ENCODE assay signal across 14 mouse cellular contexts in the genomic region with DNA sequence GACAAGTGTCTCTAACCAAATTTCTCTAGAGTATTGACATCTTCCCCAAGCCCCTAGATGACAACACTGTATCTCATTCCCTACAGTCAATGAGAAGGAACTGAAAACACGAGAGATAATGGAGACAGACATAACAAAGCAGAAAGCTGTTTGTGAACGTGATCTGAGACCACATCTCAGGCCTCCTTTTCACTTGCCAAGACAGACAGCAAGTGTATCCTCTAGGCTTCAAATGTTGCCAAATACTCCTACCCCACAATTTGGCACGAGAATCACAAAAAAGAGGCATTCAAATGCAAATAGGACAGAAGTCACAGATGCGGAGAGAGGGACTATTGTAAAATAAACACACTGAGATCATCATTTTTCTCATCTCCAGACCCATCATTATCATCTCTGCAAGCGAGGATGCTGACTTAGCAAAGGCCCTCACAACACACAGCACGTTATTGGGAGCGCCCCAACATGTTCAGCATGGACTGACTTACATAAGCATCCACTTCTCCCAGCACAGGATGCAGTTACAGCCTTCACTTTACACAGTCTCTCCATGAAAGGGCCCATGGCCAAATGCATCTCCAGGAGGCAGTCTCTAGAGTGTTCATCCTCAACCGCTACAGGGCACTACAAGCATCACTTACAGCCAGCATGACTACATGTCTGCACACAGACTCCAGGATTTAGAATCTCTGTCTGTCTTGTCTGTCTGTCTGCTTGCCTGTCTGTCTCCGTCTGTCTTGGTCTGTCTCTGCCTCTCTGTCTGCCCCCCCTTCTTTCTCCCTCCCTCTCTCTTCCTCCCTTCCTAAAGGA. TPM values are rescaled to one million over a fixed set of nuclear protein-coding genes. Genes with fewer than 3 reads are reported as not detected.
A peak's percentile ranks its signal among the peaks of the same experiment; 100 is the strongest.
DNase-seq lines count a peak whose midpoint lies in the region; ATAC-seq and TF ChIP-seq lines count a peak whose summit lies in the region.
"Had no signal": no experiment of that assay in that cellular context is flagged by ENCODE, and none has a peak within 500 bp of the region (broad histone marks: within the 10 kb centered on the region; RNA-seq: fewer than 3 reads in every experiment).

No protein-coding gene starts in this region.

- peaks cover 7% of the 10 kb centered on the region; the same call in 1 of the 2 replicates for H3K4me1 ChIP-seq in forebrain, embryonic 15.5 days
- no peaks in the 10 kb centered on the region for H3K4me1 ChIP-seq in forebrain, embryonic 10.5 days
- H3K4me1 ChIP-seq in liver, embryonic 12.5 days = no peaks in the 10 kb centered on the region
- H3K4me1 ChIP-seq: embryonic facial prominence, embryonic 15.5 days had no signal

- no peak overlapping the region for H3K9ac ChIP-seq in forebrain, embryonic 15.5 days (replicated peaks)
- H3K9ac ChIP-seq in liver, embryonic 12.5 days = no peak overlapping the region
- H3K9ac ChIP-seq: embryonic facial prominence, embryonic 15.5 days had no signal

- H3K36me3 ChIP-seq in forebrain, embryonic 15.5 days = no peaks in the 10 kb centered on the region
- H3K36me3 ChIP-seq in forebrain, embryonic 10.5 days (replicated peaks) = no peaks in the 10 kb centered on the region
- no peaks in the 10 kb centered on the region for H3K36me3 ChIP-seq in liver, embryonic 12.5 days
- H3K36me3 ChIP-seq: embryonic facial prominence, embryonic 15.5 days had no signal

- no peak for TF ChIP-seq CTCF in layer of hippocampus, adult 2 months (conservative IDR thresholded peaks at IDR 0.05)

- no peak for DNase-seq in forebrain, embryonic 10.5 days (ENCODE audit: extremely low spot score, low spot score)
- peak; percentile 43 to 58 for DNase-seq in right cerebral cortex, adult 2 months (ENCODE audit: low spot score in 2 of 2)
- DNase-seq in right cerebral cortex, postnatal 4 days = no peak
- DNase-seq in layer of hippocampus, adult 2 months (ENCODE audit: low spot score in 2 of 2) = peak; percentile 53 to 62
- DNase-seq in B cell, adult 2 months = no peak
- DNase-seq in testis, postnatal 10 days (ENCODE audit: low spot score) = no peak
- DNase-seq: gastrocnemius, postnatal 10 days; heart, postnatal 10 days; kidney, adult 2 months; thymus, adult 18-20 months had no signal

- H3K27ac ChIP-seq in forebrain, embryonic 15.5 days (replicated peaks) = peak overlapping the region; percentile 80
- H3K27ac ChIP-seq in forebrain, embryonic 10.5 days = no peak overlapping the region
- H3K27ac ChIP-seq in layer of hippocampus, adult 2 months = peak overlapping the region; percentile 62
- H3K27ac ChIP-seq in liver, embryonic 12.5 days = no peak overlapping the region
- H3K27ac ChIP-seq: embryonic facial prominence, embryonic 15.5 days had no signal

- WGBS in forebrain, embryonic 15.5 days = 38% methylated on average over 9 of the region's 9 CpGs
- WGBS in forebrain, embryonic 10.5 days = 81% methylated on average over 9 of the region's 9 CpGs
- WGBS in liver, embryonic 12.5 days (ENCODE audit: insufficient replicate concordance) = 64% methylated on average over 9 of the region's 9 CpGs

- ATAC-seq in forebrain, embryonic 15.5 days (replicated peaks) = peak; percentile 90
- ATAC-seq in liver, embryonic 12.5 days = no peak

- H3K9me3 ChIP-seq in forebrain, embryonic 15.5 days = no peaks in the 10 kb centered on the region
- H3K9me3 ChIP-seq in forebrain, embryonic 10.5 days = no peaks in the 10 kb centered on the region
- H3K9me3 ChIP-seq in liver, embryonic 12.5 days (replicated peaks) = no peaks in the 10 kb centered on the region
- H3K9me3 ChIP-seq: embryonic facial prominence, embryonic 15.5 days; megakaryocyte, embryonic 14.5 days had no signal

- no peak overlapping the region for H3K4me3 ChIP-seq in forebrain, embryonic 15.5 days
- no peak overlapping the region for H3K4me3 ChIP-seq in forebrain, embryonic 10.5 days
- H3K4me3 ChIP-seq in layer of hippocampus, adult 2 months = no peak overlapping the region
- no peak overlapping the region for H3K4me3 ChIP-seq in liver, embryonic 12.5 days
- H3K4me3 ChIP-seq: embryonic facial prominence, embryonic 15.5 days; megakaryocyte, embryonic 14.5 days had no signal

- no peak overlapping the region for H3K4me2 ChIP-seq in forebrain, embryonic 15.5 days (replicated peaks)
- no peak overlapping the region for H3K4me2 ChIP-seq in liver, embryonic 12.5 days
- H3K4me2 ChIP-seq: embryonic facial prominence, embryonic 15.5 days had no signal

- no peaks in the 10 kb centered on the region for H3K27me3 ChIP-seq in forebrain, embryonic 15.5 days
- no peaks in the 10 kb centered on the region for H3K27me3 ChIP-seq in forebrain, embryonic 10.5 days (ENCODE audit: poor library complexity, severe bottlenecking)
- H3K27me3 ChIP-seq in liver, embryonic 12.5 days (replicated peaks) = no peaks in the 10 kb centered on the region
- H3K27me3 ChIP-seq: embryonic facial prominence, embryonic 15.5 days; megakaryocyte, embryonic 14.5 days had no signal

RNA-seq across cellular contexts. Expression of gene Pde4dip, which starts 33.7 kb away (rescaled TPM):
- 67.6 and 73.1 TPM in 2 replicates for polyA plus RNA-seq in forebrain, embryonic 15.5 days (2015; fragmentation: Nextera tagmentation; extraction: Ambion mirVana)
- polyA plus RNA-seq in forebrain, embryonic 10.5 days (2016; fragmentation: Nextera tagmentation; extraction: Ambion mirVana) = 18.5 and 18.7 TPM in 2 replicates
- 100 to 1,000 TPM; 232 to 246 TPM for total RNA-seq in layer of hippocampus, adult 2 months (2021)
- 8.9 and 9.9 TPM in 2 replicates for polyA plus RNA-seq in liver, embryonic 12.5 days (2016; fragmentation: Nextera tagmentation; extraction: Ambion mirVana)

RNA-seq across cellular contexts. Expression of gene Sec22b, which starts 46.2 kb away (rescaled TPM):
- 104 and 108 TPM in 2 replicates for polyA plus RNA-seq in forebrain, embryonic 15.5 days (2015; fragmentation: Nextera tagmentation; extraction: Ambion mirVana)
- 114 TPM in 2 replicates for polyA plus RNA-seq in forebrain, embryonic 10.5 days (2016; fragmentation: Nextera tagmentation; extraction: Ambion mirVana)
- total RNA-seq in layer of hippocampus, adult 2 months (2021) = 10 to 100 TPM; 78.3 to 81.7 TPM
- 67.1 and 69.2 TPM in 2 replicates for polyA plus RNA-seq in liver, embryonic 12.5 days (2016; fragmentation: Nextera tagmentation; extraction: Ambion mirVana)

Comparison
In these comparisons a context has a peak if more than half of its experiments do, and no peak if none do; other contexts are left out.
1. H3K27ac ChIP-seq: peak in forebrain, embryonic 15.5 days (single experiment) and layer of hippocampus, adult 2 months (single experiment); none in forebrain, embryonic 10.5 days (single experiment) and liver, embryonic 12.5 days (single experiment).
2. DNase-seq: peak in right cerebral cortex, adult 2 months (2 of 2) and layer of hippocampus, adult 2 months (2 of 2); none in forebrain, embryonic 10.5 days (single experiment), right cerebral cortex, postnatal 4 days (single experiment), B cell, adult 2 months (0 of 2) and testis, postnatal 10 days (single experiment).